Mouse (Mus musculus) liver, embryonic 11.5 days (tissue): ENCODE data around the gene E130308A19Rik. TPM values are rescaled to one million over a fixed set of nuclear protein-coding genes. Genes with fewer than 3 reads are reported as not detected.

Source experiments
- ATAC-seq: fragments of 200-750 bp; cut with Nextera tagmentation; replicated peaks from 2 replicates; pipeline ENCODE4 v1.8.0; 2017; ENCODE audit warnings: moderate number of reproducible peaks, mild to moderate bottlenecking, moderate TSS enrichment, moderate library complexity; ENCODE audit not compliant: low FRiP score
- DNase-seq: peaks from one replicate; pipeline ENCODE4 v3.0.0-alpha.2; 2017; ENCODE audit warnings: low spot score
- H3K27ac ChIP-seq: fragments of 300-500 bp; sonication (generic); 2 replicates; pipeline ENCODE4 v1.5.1; 2014; ENCODE audit warnings: mild to moderate bottlenecking, low read depth, low read length, control low read depth
- H3K27me3 ChIP-seq: fragments of 300-500 bp; sonication (generic); replicated peaks from 2 replicates; pipeline ENCODE4 v1.6.1; 2014; ENCODE audit warnings: low read length, mixed read lengths; ENCODE audit not compliant: control insufficient read depth, insufficient read depth
- H3K36me3 ChIP-seq: fragments of 300-500 bp; sonication (generic); 2 replicates; pipeline ENCODE4 v1.6.1; 2014; ENCODE audit warnings: mild to moderate bottlenecking, low read length, moderate library complexity, mixed read lengths; ENCODE audit not compliant: control insufficient read depth, insufficient read depth
- H3K4me1 ChIP-seq: fragments of 300-500 bp; sonication (generic); replicated peaks from 2 replicates; pipeline ENCODE4 v1.6.1; 2014; ENCODE audit warnings: low read length, mixed read lengths; ENCODE audit not compliant: control insufficient read depth, insufficient read depth
- H3K4me2 ChIP-seq: fragments of 300-500 bp; sonication (generic); 2 replicates; pipeline ENCODE4 v1.6.1; 2014; ENCODE audit warnings: mild to moderate bottlenecking, control low read depth, moderate library complexity
- H3K4me3 ChIP-seq: fragments of 300-500 bp; sonication (generic); 2 replicates; pipeline ENCODE4 v1.5.1; 2014; ENCODE audit warnings: low read depth, low read length, control low read depth
- H3K9ac ChIP-seq: fragments of 300-500 bp; sonication (generic); 2 replicates; pipeline ENCODE4 v1.6.1; 2014; ENCODE audit warnings: low read depth, low read length, control low read depth
- H3K9me3 ChIP-seq: fragments of 300-500 bp; sonication (generic); 2 replicates; pipeline ENCODE4 v1.6.1; 2016; ENCODE audit warnings: low read length, inconsistent platforms, mixed read lengths; ENCODE audit not compliant: control insufficient read depth
- WGBS: fragments of 180-500 bp; shearing (Covaris S2); extraction: QIAGEN DNeasy Blood & Tissue Kit; methylation state at CpG from one replicate; pipeline ENCODE4 v1.1.7; 2014; 5-methylcytosine and 5-hydroxymethylcytosine counted together
- polyA plus RNA-seq: library from polyadenylated mRNA; unstranded; fragments of >200 nt; fragmentation: Nextera tagmentation; extraction: Ambion mirVana; gene quantifications from 2 replicates; pipeline ENCODE4 v1.2.1, GENCODE M21; 2014

The E130308A19Rik gene
- polyA plus RNA-seq, 1 experiment from 2014 or later = 18.5 TPM

- no peak overlapping the region for H3K9ac ChIP-seq
- H3K27me3 ChIP-seq = no peaks in the 10 kb centered on the region
- ATAC-seq (no peak), DNase-seq (no peak)
- no peaks in the 10 kb centered on the region for H3K36me3 ChIP-seq
- peaks cover 20% of the 10 kb centered on the region for H3K4me1 ChIP-seq
- WGBS = 45% methylated on average over 4 of the region's 4 CpGs
- H3K27ac ChIP-seq = no peak overlapping the region
- no peaks in the 10 kb centered on the region for H3K9me3 ChIP-seq
- no peak overlapping the region for H3K4me3 ChIP-seq
- H3K4me2 ChIP-seq = 0 out of 2 replicates have a peak overlapping the region, but pooled peaks have one; percentile 12
Measured at GRCm38 (mm10) chr4:59628255-59628654, 2.2 kb downstream of the E130308A19Rik start.

- Histone ChIP-seq H3K27ac (peak overlapping the region; percentile 43), H3K27me3 (no peaks in the 10 kb centered on the region), H3K36me3 (no peaks in the 10 kb centered on the region), H3K4me2 (0 out of 2 replicates have a peak overlapping the region, but pooled peaks have one; percentile 14), H3K9ac (no peak overlapping the region), H3K4me1 (peaks cover 20% of the 10 kb centered on the region), H3K9me3 (no peaks in the 10 kb centered on the region), H3K4me3 (no peak overlapping the region)
- WGBS = 42% methylated on average over 7 of the region's 7 CpGs
- ATAC-seq (no peak), DNase-seq (no peak)
Measured at GRCm38 (mm10) chr4:59629076-59629874, 3.3 kb downstream of the E130308A19Rik start.

- WGBS = 57% methylated on average over 9 of the region's 9 CpGs
- H3K9ac ChIP-seq = no peak overlapping the region
Measured at GRCm38 (mm10) chr4:59630122-59630521, 4.1 kb downstream of the E130308A19Rik start.

GRCm38 (mm10) chr4:59634532-59634931 is 8.5 kb downstream of the E130308A19Rik start:
- Histone ChIP-seq H3K4me3 (no peak overlapping the region), H3K27me3 (no peaks in the 10 kb centered on the region), H3K36me3 (no peaks in the 10 kb centered on the region), H3K27ac (no peak overlapping the region), H3K4me2 (no peak overlapping the region), H3K4me1 (peaks cover 30% of the 10 kb centered on the region), H3K9ac (no peak overlapping the region), H3K9me3 (no peaks in the 10 kb centered on the region)
- DNase-seq (no peak), ATAC-seq (no peak)
- 60% methylated on average over 1 of the region's 1 CpGs for WGBS

More at GRCm38 (mm10) chr4:59630122-59630521, 4.1 kb downstream of the E130308A19Rik start:
- Histone ChIP-seq H3K27ac (0 out of 2 replicates have a peak overlapping the region, but pooled peaks have one; percentile 19), H3K4me1 (peaks cover 22% of the 10 kb centered on the region), H3K9me3 (no peaks in the 10 kb centered on the region), H3K4me3 (no peak overlapping the region), H3K36me3 (no peaks in the 10 kb centered on the region), H3K4me2 (peak overlapping the region; percentile 41), H3K27me3 (no peaks in the 10 kb centered on the region)
- DNase-seq (no peak), ATAC-seq (no peak)

GRCm38 (mm10) chr4:59639163-59639562 is 13.2 kb downstream of the E130308A19Rik start:
- H3K9ac ChIP-seq = no peak overlapping the region
- DNase-seq (no peak), ATAC-seq (peak; percentile 54; the same call in 1 of the 2 replicates)
- H3K4me2 ChIP-seq = no peak overlapping the region
- H3K27me3 ChIP-seq = no peaks in the 10 kb centered on the region
- H3K36me3 ChIP-seq = no peaks in the 10 kb centered on the region
- H3K4me1 ChIP-seq = peaks cover 43% of the 10 kb centered on the region
- H3K9me3 ChIP-seq = no peaks in the 10 kb centered on the region
- H3K4me3 ChIP-seq = no peak overlapping the region
- no peak overlapping the region for H3K27ac ChIP-seq

GRCm38 (mm10) chr4:59640720-59641119 is 14.7 kb downstream of the E130308A19Rik start:
- Histone ChIP-seq H3K4me3 (no peak overlapping the region), H3K36me3 (no peaks in the 10 kb centered on the region), H3K9me3 (no peaks in the 10 kb centered on the region), H3K4me2 (no peak overlapping the region), H3K27me3 (no peaks in the 10 kb centered on the region), H3K9ac (no peak overlapping the region), H3K27ac (no peak overlapping the region), H3K4me1 (peaks cover 44% of the 10 kb centered on the region)
- DNase-seq = no peak
- 71% methylated on average over 2 of the region's 2 CpGs for WGBS
- 0 out of 2 replicates have a peak, but pooled peaks have one; percentile 37 for ATAC-seq

GRCm38 (mm10) chr4:59642039-59642438 is 16.0 kb downstream of the E130308A19Rik start:
- Histone ChIP-seq H3K27me3 (no peaks in the 10 kb centered on the region), H3K4me2 (no peak overlapping the region), H3K9me3 (no peaks in the 10 kb centered on the region), H3K4me3 (no peak overlapping the region), H3K36me3 (no peaks in the 10 kb centered on the region), H3K9ac (no peak overlapping the region), H3K27ac (no peak overlapping the region), H3K4me1 (peaks cover 46% of the 10 kb centered on the region)
- no peak for DNase-seq
- ATAC-seq = no peak
- 84% methylated on average over 3 of the region's 3 CpGs for WGBS

GRCm38 (mm10) chr4:59642657-59643056 is 16.6 kb downstream of the E130308A19Rik start:
- WGBS = 81% methylated on average over 2 of the region's 2 CpGs
- peaks cover 46% of the 10 kb centered on the region for H3K4me1 ChIP-seq
- no peak for ATAC-seq

GRCm38 (mm10) chr4:59644431-59644830 is 18.4 kb downstream of the E130308A19Rik start:
- H3K4me1 ChIP-seq = peaks cover 54% of the 10 kb centered on the region
- ATAC-seq = no peak
- DNase-seq = no peak
- H3K4me3 ChIP-seq = no peak overlapping the region
- H3K27ac ChIP-seq = no peak overlapping the region
- H3K9ac ChIP-seq = no peak overlapping the region
- 79% methylated on average over 3 of the region's 3 CpGs for WGBS
- H3K27me3 ChIP-seq = no peaks in the 10 kb centered on the region
- no peaks in the 10 kb centered on the region for H3K9me3 ChIP-seq
- no peak overlapping the region for H3K4me2 ChIP-seq
- H3K36me3 ChIP-seq = no peaks in the 10 kb centered on the region

More at GRCm38 (mm10) chr4:59642657-59643056, 16.6 kb downstream of the E130308A19Rik start:
- H3K27ac ChIP-seq = no peak overlapping the region
- DNase-seq = no peak
- no peaks in the 10 kb centered on the region for H3K36me3 ChIP-seq
- H3K27me3 ChIP-seq = no peaks in the 10 kb centered on the region
- H3K4me3 ChIP-seq = no peak overlapping the region
- H3K4me2 ChIP-seq = no peak overlapping the region
- no peaks in the 10 kb centered on the region for H3K9me3 ChIP-seq
- H3K9ac ChIP-seq = no peak overlapping the region
